Mouse (Mus musculus) neural tube, embryonic 15.5 days (tissue): Measurements from ENCODE around the gene Rragd. TPM values are rescaled to one million over a fixed set of nuclear protein-coding genes. Genes with fewer than 3 reads are reported as not detected.

Source experiments
- ATAC-seq: fragments of 200-750 bp; cut with Nextera tagmentation; 2 replicates; pipeline ENCODE4 v1.8.0; 2017; ENCODE audit warnings: mild to moderate bottlenecking, moderate TSS enrichment, moderate library complexity; ENCODE audit not compliant: low FRiP score
- H3K27ac ChIP-seq: fragments of 300-500 bp; sonication (generic); replicated peaks from 2 replicates; pipeline ENCODE4 v1.5.1; 2015; ENCODE audit warnings: mild to moderate bottlenecking, inconsistent platforms
- H3K27me3 ChIP-seq: fragments of 300-500 bp; sonication (generic); replicated peaks from 2 replicates; pipeline ENCODE4 v1.6.1; 2015; ENCODE audit warnings: inconsistent platforms
- H3K36me3 ChIP-seq: fragments of 300-500 bp; sonication (generic); 2 replicates; pipeline ENCODE4 v1.6.1; 2015; ENCODE audit warnings: inconsistent platforms
- H3K4me1 ChIP-seq: fragments of 300-500 bp; sonication (generic); 2 replicates; pipeline ENCODE4 v1.6.1; 2015; ENCODE audit warnings: inconsistent platforms
- H3K4me2 ChIP-seq: fragments of 300-500 bp; sonication (generic); 2 replicates; pipeline ENCODE4 v1.6.1; 2015; ENCODE audit warnings: inconsistent platforms, mild to moderate bottlenecking, moderate library complexity
- H3K4me3 ChIP-seq: fragments of 300-500 bp; sonication (generic); replicated peaks from 2 replicates; pipeline ENCODE4 v1.5.1; 2015; ENCODE audit warnings: mild to moderate bottlenecking, inconsistent platforms
- H3K9ac ChIP-seq: fragments of 300-500 bp; sonication (generic); replicated peaks from 2 replicates; pipeline ENCODE4 v1.6.1; 2015; ENCODE audit warnings: mild to moderate bottlenecking, inconsistent platforms
- H3K9me3 ChIP-seq: fragments of 300-500 bp; sonication (generic); replicated peaks from 2 replicates; pipeline ENCODE4 v1.6.1; 2016; ENCODE audit warnings: inconsistent platforms
- WGBS: fragments of 180-500 bp; shearing (Covaris S2); methylation state at CpG from one replicate; pipeline ENCODE4 v1.1.7; 2015; ENCODE audit warnings: mixed read lengths; 5-methylcytosine and 5-hydroxymethylcytosine counted together
- polyA plus RNA-seq: library from polyadenylated mRNA; unstranded; fragments of >200 nt; fragmentation: Nextera tagmentation; extraction: Ambion mirVana; gene quantifications from 2 replicates; pipeline ENCODE4 v1.2.1, GENCODE M21; 2015

Rragd gene
- polyA plus RNA-seq, 1 experiment from 2014 or later = 44.6 TPM

DNA sequence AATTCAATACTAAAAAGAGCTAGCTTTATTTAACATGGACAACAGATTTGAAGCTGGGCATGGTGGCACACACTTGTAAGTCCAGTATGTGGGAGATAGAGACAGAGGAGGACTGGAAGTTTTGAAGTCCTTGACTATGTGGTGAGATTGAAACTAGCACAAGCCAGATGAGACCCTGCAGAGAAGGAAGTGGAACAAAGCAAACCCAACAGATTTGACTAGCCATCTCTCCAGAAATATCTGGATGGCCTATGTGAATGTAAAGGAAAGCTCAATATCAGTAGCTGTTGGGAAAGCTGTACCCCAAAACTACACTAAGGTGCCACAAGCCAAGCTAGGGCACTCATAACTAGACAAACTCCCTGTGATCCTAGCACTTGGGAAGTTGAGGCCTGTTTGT, 71.6 kb downstream of the Rragd start:
- Histone ChIP-seq H3K27me3 (no peaks in the 10 kb centered on the region), H3K4me3 (no peak overlapping the region), H3K9me3 (no peaks in the 10 kb centered on the region), H3K9ac (no peak overlapping the region), H3K4me2 (no peak overlapping the region), H3K36me3 (peaks cover 30% of the 10 kb centered on the region), H3K4me1 (no peaks in the 10 kb centered on the region), H3K27ac (no peak overlapping the region)
- no peak for ATAC-seq

DNA sequence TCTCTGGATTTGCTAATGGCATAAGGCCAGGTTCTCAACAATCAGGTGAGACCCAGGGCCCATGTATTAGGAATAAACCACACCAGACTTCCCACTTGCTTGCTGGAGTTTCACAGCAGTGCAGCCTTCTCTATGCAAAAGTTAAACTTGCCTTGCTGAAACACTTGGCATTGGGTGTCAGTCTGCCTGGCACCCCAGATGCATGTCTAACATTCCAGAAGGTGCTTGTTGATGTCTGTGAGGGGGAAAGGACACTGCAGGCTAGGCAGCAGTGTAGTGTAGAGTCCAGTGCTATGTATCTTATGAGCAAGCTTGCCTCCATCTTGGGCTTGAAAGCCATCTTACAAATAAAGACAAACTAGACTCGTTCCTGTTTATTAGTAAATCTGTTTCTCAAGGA, 73.5 kb downstream of the Rragd start:
- H3K36me3 ChIP-seq = peaks cover 16% of the 10 kb centered on the region
- H3K9ac ChIP-seq = no peak overlapping the region
- no peaks in the 10 kb centered on the region for H3K4me1 ChIP-seq
- H3K4me2 ChIP-seq = no peak overlapping the region
- no peaks in the 10 kb centered on the region for H3K27me3 ChIP-seq
- no peak overlapping the region for H3K4me3 ChIP-seq
- no peak overlapping the region for H3K27ac ChIP-seq
- ATAC-seq = no peak
- no peaks in the 10 kb centered on the region for H3K9me3 ChIP-seq
- 86% methylated on average over 1 of the region's 1 CpGs for WGBS

DNA sequence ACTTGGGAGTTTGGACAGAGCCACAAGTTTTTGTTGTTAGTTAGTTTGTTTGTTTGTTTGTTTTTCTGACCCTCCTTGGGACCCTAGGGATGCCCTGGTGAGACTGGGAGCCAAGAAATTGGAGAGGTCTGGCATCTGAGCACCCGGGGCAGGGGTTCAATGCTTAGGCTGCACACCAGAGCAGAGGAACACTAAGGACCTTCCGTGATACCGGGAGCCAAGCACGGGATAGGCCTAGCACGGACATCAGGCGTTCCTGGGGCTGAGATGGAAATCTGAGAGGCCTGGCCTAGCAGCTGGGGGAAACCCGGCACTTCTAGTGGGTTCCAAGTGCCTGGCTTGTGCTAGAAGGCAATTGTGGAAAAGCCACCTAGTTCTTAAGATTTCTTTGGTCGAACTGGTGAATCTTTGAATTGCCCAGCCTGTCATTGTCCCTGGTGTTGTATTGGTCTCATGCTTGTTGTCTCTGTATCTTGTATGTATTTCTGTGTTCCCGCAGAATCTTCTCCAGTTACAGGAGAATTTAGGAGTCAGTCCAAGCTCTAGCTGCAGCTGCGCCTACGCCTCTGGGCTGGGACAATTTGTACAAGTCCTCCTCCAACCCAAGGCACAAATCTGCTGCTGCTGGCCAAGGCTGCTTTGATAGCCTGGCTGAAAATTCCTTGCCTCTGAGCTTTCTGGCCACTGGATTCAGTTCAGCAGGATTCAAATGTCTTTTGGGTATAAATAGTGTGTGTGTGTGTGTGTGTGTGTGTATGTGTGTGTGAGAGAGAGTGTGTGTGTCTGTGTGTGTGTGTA, 75.3 kb downstream of the Rragd start:
- WGBS = 87% methylated on average over 11 of the region's 11 CpGs
- no peak overlapping the region for H3K27ac ChIP-seq

DNA sequence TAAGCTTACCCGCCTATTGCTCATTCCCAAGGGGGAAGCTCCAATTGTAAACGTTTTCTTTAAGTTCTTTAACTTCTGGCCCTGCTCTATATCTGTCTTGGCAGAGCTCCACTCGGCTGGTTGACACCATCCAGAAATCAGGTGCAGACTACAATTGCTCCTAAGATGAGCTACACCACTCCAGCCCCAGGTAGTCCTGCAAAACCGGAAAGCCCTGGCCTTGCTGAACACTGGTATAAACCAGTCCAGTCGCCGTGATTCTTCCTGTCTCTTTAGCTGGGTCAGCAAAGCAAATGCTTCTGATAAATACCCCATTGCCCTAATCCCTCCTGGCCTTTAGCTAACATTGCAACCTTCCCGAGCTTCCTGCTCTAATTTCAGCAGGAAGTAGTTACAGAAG, 78.3 kb downstream of the Rragd start:
- H3K27ac ChIP-seq = no peak overlapping the region

More for the DNA sequence above, 75.3 kb downstream of the Rragd start:
- no peaks in the 10 kb centered on the region for H3K9me3 ChIP-seq
- no peak overlapping the region for H3K9ac ChIP-seq
- H3K4me1 ChIP-seq = no peaks in the 10 kb centered on the region
- no peak overlapping the region for H3K4me2 ChIP-seq
- H3K4me3 ChIP-seq = no peak overlapping the region
- ATAC-seq = no peak
- no peaks in the 10 kb centered on the region for H3K27me3 ChIP-seq
- H3K36me3 ChIP-seq = peaks cover 5% of the 10 kb centered on the region; the same call in 1 of the 2 replicates

GRCm38 (mm10) chr4:33062981-33063380, 80.1 kb downstream of the Rragd start, which contains the start of gene Gabrr2:
Gene Gabrr2 (plus strand): TSS chr4:33062999.
- WGBS = 91% methylated on average over 4 of the region's 4 CpGs
- Histone ChIP-seq H3K4me1 (no peaks in the 10 kb centered on the region), H3K9ac (no peak within 1 kb of the TSS), H3K27me3 (no peaks in the 10 kb centered on the region), H3K9me3 (no peaks in the 10 kb centered on the region), H3K4me3 (no peak within 1 kb of the TSS), H3K27ac (no peak within 1 kb of the TSS), H3K4me2 (no peak within 1 kb of the TSS), H3K36me3 (no peaks in the 10 kb centered on the region)
- no peak for ATAC-seq

More for the DNA sequence above, 78.3 kb downstream of the Rragd start:
- H3K36me3 ChIP-seq = no peaks in the 10 kb centered on the region
- H3K4me3 ChIP-seq = no peak overlapping the region
- H3K9ac ChIP-seq = no peak overlapping the region
- no peaks in the 10 kb centered on the region for H3K27me3 ChIP-seq
- no peak for ATAC-seq
- no peaks in the 10 kb centered on the region for H3K4me1 ChIP-seq
- 60% methylated on average over 7 of the region's 7 CpGs for WGBS
- no peaks in the 10 kb centered on the region for H3K9me3 ChIP-seq
- H3K4me2 ChIP-seq = no peak overlapping the region

DNA sequence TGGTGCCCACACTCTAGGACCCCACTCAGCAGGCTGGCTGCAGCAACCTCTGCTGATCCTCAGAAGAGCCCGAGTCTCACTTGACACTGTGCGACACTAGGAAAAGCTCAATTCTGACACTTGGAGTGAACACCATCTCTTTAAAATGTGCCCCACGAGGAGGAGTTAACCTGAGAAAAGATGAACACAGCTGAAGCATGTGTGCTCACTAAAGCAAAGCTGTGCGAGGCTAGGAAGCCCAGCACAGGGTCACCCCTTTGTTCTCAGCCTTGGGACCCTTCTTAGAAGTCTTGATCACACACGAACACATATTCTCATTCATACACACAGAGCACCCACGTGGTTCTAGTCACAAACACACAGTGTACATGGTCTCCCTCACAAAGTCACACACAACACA, 82.1 kb downstream of the Rragd start:
- Histone ChIP-seq H3K4me2 (no peak overlapping the region), H3K9me3 (no peaks in the 10 kb centered on the region), H3K4me3 (no peak overlapping the region), H3K27me3 (no peaks in the 10 kb centered on the region), H3K36me3 (no peaks in the 10 kb centered on the region), H3K4me1 (no peaks in the 10 kb centered on the region), H3K9ac (no peak overlapping the region), H3K27ac (no peak overlapping the region)
- no peak for ATAC-seq
- 91% methylated on average over 6 of the region's 6 CpGs for WGBS

GRCm38 (mm10) chr4:33066223-33066960, 83.6 kb downstream of the Rragd start:
- no peak for ATAC-seq
- Histone ChIP-seq H3K27me3 (no peaks in the 10 kb centered on the region), H3K4me2 (no peak overlapping the region), H3K36me3 (no peaks in the 10 kb centered on the region), H3K27ac (no peak overlapping the region), H3K4me1 (no peaks in the 10 kb centered on the region), H3K4me3 (no peak overlapping the region), H3K9ac (no peak overlapping the region), H3K9me3 (no peaks in the 10 kb centered on the region)
- WGBS = 73% methylated on average over 14 of the region's 14 CpGs

- Histone ChIP-seq H3K27ac (no peak overlapping the region), H3K27me3 (no peaks in the 10 kb centered on the region), H3K4me3 (no peak overlapping the region), H3K36me3 (no peaks in the 10 kb centered on the region), H3K4me2 (no peak overlapping the region), H3K9me3 (no peaks in the 10 kb centered on the region), H3K4me1 (no peaks in the 10 kb centered on the region), H3K9ac (no peak overlapping the region)
- ATAC-seq = no peak
- 90% methylated on average over 3 of the region's 3 CpGs for WGBS
Observed at GRCm38 (mm10) chr4:33067331-33067730, 84.5 kb downstream of the Rragd start.

- ATAC-seq = no peak
- Histone ChIP-seq H3K9me3 (no peaks in the 10 kb centered on the region), H3K4me2 (no peak overlapping the region), H3K4me3 (no peak overlapping the region), H3K27me3 (no peaks in the 10 kb centered on the region), H3K9ac (no peak overlapping the region), H3K27ac (no peak overlapping the region), H3K36me3 (no peaks in the 10 kb centered on the region), H3K4me1 (no peaks in the 10 kb centered on the region)
- WGBS = 92% methylated on average over 6 of the region's 6 CpGs
Observed at GRCm38 (mm10) chr4:33067826-33068225, 85.0 kb downstream of the Rragd start.

DNA sequence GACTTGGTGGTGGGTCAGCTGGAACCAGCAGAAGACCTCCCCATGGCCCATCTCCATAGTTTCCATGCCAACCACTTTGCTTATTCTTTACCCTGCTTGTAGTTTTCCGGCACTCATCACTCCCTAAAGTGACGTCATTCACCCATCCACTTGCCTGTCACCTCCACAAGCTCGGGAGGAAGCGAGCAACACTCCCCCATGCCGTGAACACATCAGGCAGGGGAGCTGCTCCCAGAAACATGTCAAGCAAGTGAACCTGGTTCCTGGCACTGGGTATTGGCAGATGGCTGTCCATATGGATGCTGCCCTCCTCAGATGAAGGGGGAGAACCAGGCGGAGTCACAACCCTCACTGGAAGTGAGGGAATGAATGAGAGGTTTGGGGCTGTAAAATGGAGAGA, 86.1 kb downstream of the Rragd start:
- no peak overlapping the region for H3K9ac ChIP-seq
- WGBS = 70% methylated on average over 6 of the region's 6 CpGs
- H3K27me3 ChIP-seq = no peaks in the 10 kb centered on the region
- H3K4me1 ChIP-seq = no peaks in the 10 kb centered on the region
- H3K4me2 ChIP-seq = no peak overlapping the region
- H3K4me3 ChIP-seq = no peak overlapping the region
- ATAC-seq = no peak
- H3K27ac ChIP-seq = no peak overlapping the region
- H3K9me3 ChIP-seq = no peaks in the 10 kb centered on the region
- H3K36me3 ChIP-seq = no peaks in the 10 kb centered on the region

GRCm38 (mm10) chr4:33070326-33070725, 87.5 kb downstream of the Rragd start:
- no peaks in the 10 kb centered on the region for H3K36me3 ChIP-seq
- H3K4me3 ChIP-seq = no peak overlapping the region
- 91% methylated on average over 6 of the region's 6 CpGs for WGBS
- H3K4me1 ChIP-seq = no peaks in the 10 kb centered on the region
- ATAC-seq = no peak
- H3K4me2 ChIP-seq = no peak overlapping the region
- no peaks in the 10 kb centered on the region for H3K27me3 ChIP-seq
- no peak overlapping the region for H3K9ac ChIP-seq
- no peak overlapping the region for H3K27ac ChIP-seq
- no peaks in the 10 kb centered on the region for H3K9me3 ChIP-seq

- no peak for ATAC-seq
- H3K36me3 ChIP-seq = no peaks in the 10 kb centered on the region
- 90% methylated on average over 6 of the region's 6 CpGs for WGBS
Observed at GRCm38 (mm10) chr4:33071337-33071736, 88.5 kb downstream of the Rragd start.

More at GRCm38 (mm10) chr4:33071337-33071736, 88.5 kb downstream of the Rragd start:
- Histone ChIP-seq H3K9ac (no peak overlapping the region), H3K4me1 (no peaks in the 10 kb centered on the region), H3K9me3 (no peaks in the 10 kb centered on the region), H3K27ac (no peak overlapping the region), H3K4me3 (no peak overlapping the region), H3K4me2 (no peak overlapping the region), H3K27me3 (no peaks in the 10 kb centered on the region)
